Mouse (Mus musculus): ENCODE data around the gene Lrp5. TPM values are rescaled to one million over a fixed set of nuclear protein-coding genes. Genes with fewer than 3 reads are reported as not detected.

Lrp5 gene
- polyA plus RNA-seq, 1 experiment from 2014 or later: 5.6 TPM

DNA sequence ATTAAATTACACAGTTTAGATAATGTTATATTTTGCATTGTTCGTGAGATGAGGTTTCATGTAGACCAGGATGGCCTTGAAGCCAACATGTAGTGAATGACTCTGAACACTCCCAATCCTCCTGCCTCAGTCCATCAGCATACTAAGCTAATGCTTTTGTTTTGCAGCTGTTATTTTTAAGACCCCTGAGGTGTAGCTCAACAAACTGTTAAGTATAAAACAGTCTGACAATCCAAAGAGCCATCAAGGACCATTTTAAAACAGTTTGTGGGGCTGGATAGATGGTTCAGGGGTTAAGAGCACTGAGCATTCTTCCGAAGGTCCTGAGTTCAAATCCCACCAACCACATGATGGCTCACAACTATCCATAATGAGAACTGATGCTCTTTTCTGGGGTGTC, 124.1 kb downstream of the Lrp5 start:
- H3K36me3 ChIP-seq (replicated peaks): peaks cover 79% of the 10 kb centered on the region
- DNase-seq (ENCODE audit: low spot score): no peak

DNA sequence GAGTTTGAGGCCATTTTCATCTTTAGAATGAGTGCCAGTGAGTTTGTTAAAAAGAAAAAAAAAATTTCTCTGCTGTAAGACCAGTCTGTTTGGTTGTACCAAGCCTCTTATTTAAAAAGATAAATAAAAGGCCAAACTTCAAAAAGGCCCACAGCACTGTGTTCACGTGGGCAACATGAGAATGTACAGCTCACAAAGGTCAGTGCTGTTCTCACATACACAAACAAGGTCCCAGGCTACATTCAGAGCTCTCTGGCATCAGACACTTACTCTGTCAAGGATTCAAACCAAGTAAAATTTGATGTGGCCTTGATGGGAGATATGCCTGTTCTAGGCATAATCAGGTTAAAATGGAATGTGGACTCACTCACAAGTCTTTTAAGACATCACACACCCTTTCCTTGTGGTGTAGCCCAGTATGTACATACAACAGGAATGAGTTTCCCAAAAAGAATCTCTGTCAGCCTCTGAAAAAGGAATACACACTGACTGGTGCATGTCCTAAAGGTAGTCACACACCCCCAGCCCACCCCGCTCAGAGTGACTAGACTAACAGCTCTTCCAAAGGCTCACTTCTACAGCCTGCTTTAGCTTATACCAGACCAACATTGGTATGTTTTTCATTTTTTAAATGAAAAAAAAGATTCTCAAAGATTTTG, 130.1 kb downstream of the Lrp5 start:
- no peak for DNase-seq (ENCODE audit: low spot score)
- no peak overlapping the region for H3K27ac ChIP-seq (replicated peaks)
- WGBS: 96% methylated on average over 2 of the region's 2 CpGs

More for the DNA sequence above, 124.1 kb downstream of the Lrp5 start:
- H3K27ac ChIP-seq (replicated peaks): no peak overlapping the region
- no peaks in the 10 kb centered on the region for H3K4me1 ChIP-seq
- H3K4me3 ChIP-seq: no peak overlapping the region
- peaks cover 17% of the 10 kb centered on the region; the same call in 1 of the 2 replicates for H3K9me3 ChIP-seq
- H3K27me3 ChIP-seq (replicated peaks; ENCODE audit: low read depth, poor library complexity, severe bottlenecking): no peaks in the 10 kb centered on the region
- 94% methylated on average over 2 of the region's 2 CpGs for WGBS

DNA sequence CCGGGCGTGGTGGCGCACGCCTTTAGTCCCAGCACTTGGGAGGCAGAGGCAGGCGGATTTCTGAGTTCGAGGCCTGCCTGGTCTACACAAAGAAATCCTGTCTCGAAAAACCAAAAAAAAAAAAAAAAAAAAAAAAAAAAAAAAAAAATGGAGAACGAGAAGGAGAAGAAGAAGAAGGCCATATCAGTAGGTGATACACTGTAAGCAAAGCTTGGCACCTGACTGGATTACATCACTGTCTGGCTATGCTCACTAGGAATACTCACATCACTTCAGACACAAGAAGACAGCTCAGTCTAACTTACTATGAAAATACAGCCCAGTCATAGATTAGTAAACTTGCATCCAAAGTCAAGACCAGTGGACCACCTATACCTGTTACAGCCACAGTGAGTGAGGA, 131.6 kb downstream of the Lrp5 start:
- Histone ChIP-seq H3K36me3 (replicated peaks) (peaks cover 23% of the 10 kb centered on the region), H3K4me3 (no peak overlapping the region), H3K27me3 (replicated peaks; ENCODE audit: low read depth, poor library complexity, severe bottlenecking) (no peaks in the 10 kb centered on the region), H3K9me3 (peaks cover 10% of the 10 kb centered on the region; the same call in 1 of the 2 replicates), H3K27ac (replicated peaks) (no peak overlapping the region), H3K4me1 (no peaks in the 10 kb centered on the region)
- 89% methylated on average over 8 of the region's 8 CpGs for WGBS
- DNase-seq (ENCODE audit: low spot score): no peak

More for the DNA sequence above, 130.1 kb downstream of the Lrp5 start:
- peaks cover 38% of the 10 kb centered on the region for H3K36me3 ChIP-seq (replicated peaks)
- H3K9me3 ChIP-seq: peaks cover 15% of the 10 kb centered on the region; the same call in 1 of the 2 replicates
- H3K4me3 ChIP-seq: no peak overlapping the region
- no peaks in the 10 kb centered on the region for H3K4me1 ChIP-seq
- no peaks in the 10 kb centered on the region for H3K27me3 ChIP-seq (replicated peaks; ENCODE audit: low read depth, poor library complexity, severe bottlenecking)

- 85% methylated on average over 4 of the region's 4 CpGs for WGBS
- no peak for DNase-seq (ENCODE audit: low spot score)
- no peak overlapping the region for H3K27ac ChIP-seq (replicated peaks)
- H3K4me1 ChIP-seq: no peaks in the 10 kb centered on the region
- H3K36me3 ChIP-seq (replicated peaks): peaks cover 24% of the 10 kb centered on the region
- no peaks in the 10 kb centered on the region for H3K9me3 ChIP-seq
- no peaks in the 10 kb centered on the region for H3K27me3 ChIP-seq (replicated peaks; ENCODE audit: low read depth, poor library complexity, severe bottlenecking)
- H3K4me3 ChIP-seq: no peak overlapping the region
Measured at GRCm38 (mm10) chr19:3551573-3552159, 134.7 kb downstream of the Lrp5 start.

- WGBS: 98% methylated on average over 1 of the region's 1 CpGs
- Histone ChIP-seq H3K9me3 (no peaks in the 10 kb centered on the region), H3K4me3 (no peak overlapping the region)
Measured at GRCm38 (mm10) chr19:3550101-3550500, 136.3 kb downstream of the Lrp5 start.

DNA sequence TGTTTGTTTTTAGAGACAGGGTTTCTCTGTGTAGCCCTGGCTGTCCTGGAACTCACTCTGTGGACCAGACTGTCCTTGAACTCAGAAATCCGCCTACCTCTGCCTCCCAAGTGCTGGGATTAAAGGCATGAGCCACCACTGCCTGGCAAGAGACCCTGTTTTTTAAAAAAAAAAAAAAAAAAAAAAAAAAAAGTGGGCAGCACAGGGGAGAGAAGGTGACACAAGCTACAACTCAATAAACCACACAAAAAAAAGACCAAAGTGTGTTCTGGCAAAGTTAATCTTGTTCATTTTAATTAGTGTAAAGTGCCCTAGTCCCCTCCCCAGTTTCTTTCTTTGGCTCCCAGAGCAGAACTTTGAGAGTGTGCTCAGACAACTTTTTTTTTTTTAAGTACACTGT, 137.1 kb downstream of the Lrp5 start:
- H3K4me3 ChIP-seq: no peak overlapping the region
- DNase-seq (ENCODE audit: low spot score): no peak
- no peaks in the 10 kb centered on the region for H3K27me3 ChIP-seq (replicated peaks; ENCODE audit: low read depth, poor library complexity, severe bottlenecking)
- no peaks in the 10 kb centered on the region for H3K9me3 ChIP-seq
- WGBS: 86% methylated on average over 1 of the region's 1 CpGs
- H3K27ac ChIP-seq (replicated peaks): no peak overlapping the region
- no peaks in the 10 kb centered on the region for H3K4me1 ChIP-seq
- peaks cover 16% of the 10 kb centered on the region for H3K36me3 ChIP-seq (replicated peaks)

More at GRCm38 (mm10) chr19:3550101-3550500, 136.3 kb downstream of the Lrp5 start:
- DNase-seq (ENCODE audit: low spot score): no peak
- no peak overlapping the region for H3K27ac ChIP-seq (replicated peaks)
- no peaks in the 10 kb centered on the region for H3K4me1 ChIP-seq
- no peaks in the 10 kb centered on the region for H3K27me3 ChIP-seq (replicated peaks; ENCODE audit: low read depth, poor library complexity, severe bottlenecking)
- H3K36me3 ChIP-seq (replicated peaks): peaks cover 16% of the 10 kb centered on the region

GRCm38 (mm10) chr19:3548311-3548710, 138.1 kb downstream of the Lrp5 start:
- DNase-seq (ENCODE audit: low spot score): no peak
- H3K27me3 ChIP-seq (replicated peaks; ENCODE audit: low read depth, poor library complexity, severe bottlenecking): no peaks in the 10 kb centered on the region
- 95% methylated on average over 1 of the region's 1 CpGs for WGBS
- no peaks in the 10 kb centered on the region for H3K4me1 ChIP-seq
- H3K36me3 ChIP-seq (replicated peaks): peaks cover 23% of the 10 kb centered on the region
- H3K27ac ChIP-seq (replicated peaks): no peak overlapping the region
- no peaks in the 10 kb centered on the region for H3K9me3 ChIP-seq
- no peak overlapping the region for H3K4me3 ChIP-seq

DNA sequence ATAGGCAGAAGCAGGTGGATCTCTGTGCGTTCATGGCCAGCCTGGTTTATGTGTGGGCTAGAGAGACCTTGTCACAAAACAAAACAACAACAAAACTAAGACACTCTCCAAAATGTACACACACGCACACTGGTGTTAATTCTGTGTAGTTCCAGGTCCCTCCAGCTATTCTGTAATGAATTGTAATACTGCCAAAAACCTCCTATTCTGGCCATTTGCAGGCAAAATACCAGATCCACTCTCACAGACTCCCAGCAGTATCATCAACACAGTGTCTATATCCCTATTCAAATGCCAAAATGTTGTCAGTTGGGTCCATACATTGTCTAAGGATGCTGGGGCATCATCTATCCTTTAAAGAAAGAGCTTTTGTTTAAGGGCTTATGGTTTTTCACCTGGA, 141.4 kb downstream of the Lrp5 start:
- no peaks in the 10 kb centered on the region for H3K4me1 ChIP-seq
- H3K9me3 ChIP-seq: no peaks in the 10 kb centered on the region
- H3K27ac ChIP-seq (replicated peaks): no peak overlapping the region
- no peaks in the 10 kb centered on the region for H3K27me3 ChIP-seq (replicated peaks; ENCODE audit: low read depth, poor library complexity, severe bottlenecking)
- peaks cover 55% of the 10 kb centered on the region for H3K36me3 ChIP-seq (replicated peaks)
- no peak for DNase-seq (ENCODE audit: low spot score)
- 96% methylated on average over 2 of the region's 2 CpGs for WGBS
- H3K4me3 ChIP-seq: no peak overlapping the region

GRCm38 (mm10) chr19:3542591-3542990, 143.8 kb downstream of the Lrp5 start:
- DNase-seq (ENCODE audit: low spot score): no peak
- no peak overlapping the region for H3K4me3 ChIP-seq
- H3K27ac ChIP-seq (replicated peaks): no peak overlapping the region
- WGBS: 97% methylated on average over 4 of the region's 4 CpGs
- peaks cover 70% of the 10 kb centered on the region for H3K36me3 ChIP-seq (replicated peaks)
- no peaks in the 10 kb centered on the region for H3K9me3 ChIP-seq
- no peaks in the 10 kb centered on the region for H3K4me1 ChIP-seq
- no peaks in the 10 kb centered on the region for H3K27me3 ChIP-seq (replicated peaks; ENCODE audit: low read depth, poor library complexity, severe bottlenecking)

- Histone ChIP-seq H3K9me3 (no peaks in the 10 kb centered on the region), H3K27ac (replicated peaks) (no peak overlapping the region), H3K4me1 (no peaks in the 10 kb centered on the region), H3K27me3 (replicated peaks; ENCODE audit: low read depth, poor library complexity, severe bottlenecking) (no peaks in the 10 kb centered on the region), H3K4me3 (no peak overlapping the region), H3K36me3 (replicated peaks) (peaks cover 70% of the 10 kb centered on the region)
- 93% methylated on average over 5 of the region's 5 CpGs for WGBS
- no peak for DNase-seq (ENCODE audit: low spot score)
Measured at GRCm38 (mm10) chr19:3540997-3541396, 145.4 kb downstream of the Lrp5 start.

DNA sequence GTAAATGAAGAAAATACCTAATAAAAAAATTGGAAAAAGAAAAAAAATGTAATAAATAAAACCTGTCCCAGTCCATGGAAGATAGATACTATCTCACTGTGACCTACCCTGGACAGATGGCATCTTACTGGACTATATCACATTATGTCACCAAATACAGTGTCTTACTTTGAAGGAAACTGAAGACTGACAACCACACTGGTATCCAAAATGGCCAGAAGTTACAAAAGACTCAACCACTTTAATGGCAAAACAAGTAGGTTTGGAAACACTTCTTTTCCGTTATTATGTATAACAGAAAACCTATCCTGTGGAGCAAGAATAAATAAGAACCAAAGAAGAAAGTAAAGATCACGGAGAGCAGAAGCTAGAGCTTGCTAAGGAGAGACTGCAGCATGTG, 146.1 kb downstream of the Lrp5 start:
- Histone ChIP-seq H3K4me1 (no peaks in the 10 kb centered on the region), H3K27me3 (replicated peaks; ENCODE audit: low read depth, poor library complexity, severe bottlenecking) (no peaks in the 10 kb centered on the region), H3K4me3 (no peak overlapping the region), H3K9me3 (no peaks in the 10 kb centered on the region), H3K27ac (replicated peaks) (no peak overlapping the region), H3K36me3 (replicated peaks) (peaks cover 70% of the 10 kb centered on the region)
- WGBS: 93% methylated on average over 2 of the region's 2 CpGs
- DNase-seq (ENCODE audit: low spot score): no peak

- no peak overlapping the region for H3K4me3 ChIP-seq
- no peaks in the 10 kb centered on the region for H3K27me3 ChIP-seq (replicated peaks; ENCODE audit: low read depth, poor library complexity, severe bottlenecking)
- H3K27ac ChIP-seq (replicated peaks): no peak overlapping the region
- H3K36me3 ChIP-seq (replicated peaks): peaks cover 76% of the 10 kb centered on the region
- no peaks in the 10 kb centered on the region for H3K9me3 ChIP-seq
- WGBS: 88% methylated on average over 5 of the region's 5 CpGs
- H3K4me1 ChIP-seq: 0 out of 2 replicates have a peak, but pooled peaks cover 2% of the 10 kb centered on the region
- DNase-seq (ENCODE audit: low spot score): no peak
Measured at GRCm38 (mm10) chr19:3539456-3539855, 146.9 kb downstream of the Lrp5 start.

DNA sequence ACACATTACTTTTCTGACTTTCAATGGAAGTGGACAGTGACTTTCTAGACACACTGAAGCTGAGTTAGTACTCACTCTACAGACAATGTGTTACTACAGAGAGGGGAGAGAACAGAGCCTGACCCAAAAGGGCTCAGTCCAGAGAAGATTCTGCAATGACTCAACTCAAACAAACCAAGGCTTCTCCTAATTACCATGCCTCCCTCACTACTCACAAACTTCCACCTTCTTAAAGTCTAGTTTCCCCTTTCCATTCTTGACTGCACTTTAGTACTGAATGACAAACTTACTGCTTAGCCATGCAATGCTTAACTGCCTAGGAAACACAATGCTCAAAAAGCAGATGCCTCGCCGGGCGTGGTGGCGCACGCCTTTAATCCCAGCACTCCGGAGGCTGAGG, 148.7 kb downstream of the Lrp5 start:
- H3K9me3 ChIP-seq: no peaks in the 10 kb centered on the region
- H3K36me3 ChIP-seq (replicated peaks): peaks cover 78% of the 10 kb centered on the region
- H3K27ac ChIP-seq (replicated peaks): no peak overlapping the region
- 98% methylated on average over 6 of the region's 6 CpGs for WGBS
- 0 out of 2 replicates have a peak, but pooled peaks cover 2% of the 10 kb centered on the region for H3K4me1 ChIP-seq
- no peaks in the 10 kb centered on the region for H3K27me3 ChIP-seq (replicated peaks; ENCODE audit: low read depth, poor library complexity, severe bottlenecking)
- no peak for DNase-seq (ENCODE audit: low spot score)
- H3K4me3 ChIP-seq: no peak overlapping the region

All from embryonic facial prominence, embryonic 10.5 days (tissue).